Mouse (Mus musculus): ENCODE data around the gene Btbd1. TPM values are rescaled to one million over a fixed set of nuclear protein-coding genes. Genes with fewer than 3 reads are reported as not detected.

Btbd1 gene
- total RNA-seq, 2 experiments from 2014 or later = 147 to 165 TPM

- no peak for DNase-seq
Measured at GRCm38 (mm10) chr7:81777667-81778218, 51.5 kb downstream of the Btbd1 start.

GRCm38 (mm10) chr7:81775325-81775724 lies 53.9 kb downstream of the Btbd1 start:
- DNase-seq = no peak

GRCm38 (mm10) chr7:81772786-81773539 lies 56.3 kb downstream of the Btbd1 start:
- no peak for DNase-seq

GRCm38 (mm10) chr7:81763110-81763845 lies 66.0 kb downstream of the Btbd1 start:
- peak; percentile 9 for DNase-seq

- DNase-seq = peak; percentile 80
Measured at GRCm38 (mm10) chr7:81762180-81763109, 66.8 kb downstream of the Btbd1 start, which contains the start of gene Ramac. Gene Ramac, plus strand, starts transcription at chr7:81762925.

GRCm38 (mm10) chr7:81747956-81748355 lies 81.3 kb downstream of the Btbd1 start:
- no peak for DNase-seq

GRCm38 (mm10) chr7:81744145-81744544 lies 85.1 kb downstream of the Btbd1 start:
- DNase-seq = peak; percentile 11

Other genes starting within 250 kb of the Btbd1 start
- gene Homer2, start 121.9 kb downstream of the Btbd1 start, total RNA-seq (2021) = 10 to 100 TPM; 38.5 to 70.4 TPM
- 10 to 100 TPM; 19.1 to 20.7 TPM for gene Ramac, start 66.5 kb downstream of the Btbd1 start, total RNA-seq (2021)
- 10 to 100 TPM; 13.3 to 16.9 TPM for gene 3110040N11Rik, start 40.0 kb downstream of the Btbd1 start, total RNA-seq (2021)
- not detected for gene Gm10160, start 26.4 kb upstream of the Btbd1 start, total RNA-seq (2021)
- gene Tm6sf1, start 29.6 kb upstream of the Btbd1 start, total RNA-seq (2021) = 10 to 100 TPM; 23.5 to 30.1 TPM
- 1 to 10 TPM; 2.3 TPM for gene Hdgfl3, start 105.0 kb upstream of the Btbd1 start, total RNA-seq (2021)
- gene Bnc1, start 162.9 kb upstream of the Btbd1 start, total RNA-seq (2021) = under 1 TPM in 1 of 2 experiments, not detected in 1; 0.05 TPM

Data from gastrocnemius, postnatal 25 days (tissue).